Mouse (Mus musculus) hindbrain, embryonic 16.5 days (tissue): ENCODE data around the gene Muc1. TPM values are rescaled to one million over a fixed set of nuclear protein-coding genes. Genes with fewer than 3 reads are reported as not detected.

Source experiments
- ATAC-seq: fragments of 200-750 bp; cut with Nextera tagmentation; 2 replicates; pipeline ENCODE4 v1.8.0; 2017; ENCODE audit warnings: moderate TSS enrichment, moderate library complexity
- H3K27ac ChIP-seq: fragments of 300-500 bp; sonication (generic); 2 replicates; pipeline ENCODE4 v1.5.1; 2014; ENCODE audit warnings: low read depth, mild to moderate bottlenecking, control low read depth, low read length, moderate library complexity
- H3K27me3 ChIP-seq: fragments of 300-500 bp; sonication (generic); replicated peaks from 2 replicates; pipeline ENCODE4 v1.6.1; 2014; ENCODE audit warnings: low read length; ENCODE audit not compliant: control insufficient read depth, insufficient read depth
- H3K36me3 ChIP-seq: fragments of 300-500 bp; sonication (generic); 2 replicates; pipeline ENCODE4 v1.6.1; 2014; ENCODE audit warnings: mild to moderate bottlenecking, low read length, moderate library complexity, mixed read lengths; ENCODE audit not compliant: control insufficient read depth, insufficient read depth
- H3K4me1 ChIP-seq: fragments of 300-500 bp; sonication (generic); 2 replicates; pipeline ENCODE4 v1.6.1; 2014; ENCODE audit warnings: low read depth, low read length; ENCODE audit not compliant: control insufficient read depth, insufficient read depth
- H3K4me2 ChIP-seq: fragments of 300-500 bp; sonication (generic); 2 replicates; pipeline ENCODE4 v1.6.1; 2014; ENCODE audit warnings: mild to moderate bottlenecking, low read length, control low read depth, moderate library complexity
- H3K4me3 ChIP-seq: fragments of 300-500 bp; sonication (generic); 2 replicates; pipeline ENCODE4 v1.5.1; 2014; ENCODE audit warnings: mild to moderate bottlenecking, low read length, control low read depth, moderate library complexity
- H3K9ac ChIP-seq: fragments of 300-500 bp; sonication (generic); 2 replicates; pipeline ENCODE4 v1.6.1; 2014; ENCODE audit warnings: low read depth, mild to moderate bottlenecking, control low read depth, low read length, moderate library complexity
- H3K9me3 ChIP-seq: fragments of 300-500 bp; sonication (generic); 2 replicates; pipeline ENCODE4 v1.6.1; 2014; ENCODE audit warnings: mild to moderate bottlenecking, low read length, moderate library complexity; ENCODE audit not compliant: control insufficient read depth
- WGBS: fragments of 180-500 bp; shearing (Covaris S2); extraction: QIAGEN DNeasy Blood & Tissue Kit; methylation state at CpG from one replicate; pipeline ENCODE4 v1.1.7; 2014; 5-methylcytosine and 5-hydroxymethylcytosine counted together
- polyA plus RNA-seq: library from polyadenylated mRNA; unstranded; fragments of >200 nt; fragmentation: Nextera tagmentation; extraction: Ambion mirVana; gene quantifications from 2 replicates; pipeline ENCODE4 v1.2.1, GENCODE M21; 2015

Gene Muc1
- polyA plus RNA-seq, 1 experiment from 2014 or later = 0.90 TPM

GRCm38 (mm10) chr3:89206695-89207094 is 22.2 kb upstream of the Muc1 start:
- Histone ChIP-seq H3K36me3 (peaks cover 38% of the 10 kb centered on the region), H3K4me3 (no peak overlapping the region), H3K4me2 (no peak overlapping the region), H3K9ac (no peak overlapping the region), H3K9me3 (no peaks in the 10 kb centered on the region), H3K4me1 (peaks cover 5% of the 10 kb centered on the region), H3K27me3 (no peaks in the 10 kb centered on the region), H3K27ac (no peak overlapping the region)
- 96% methylated on average over 2 of the region's 2 CpGs for WGBS
- no peak for ATAC-seq

- Histone ChIP-seq H3K27ac (no peak overlapping the region), H3K9me3 (no peaks in the 10 kb centered on the region), H3K4me1 (peaks cover 12% of the 10 kb centered on the region), H3K36me3 (peaks cover 38% of the 10 kb centered on the region), H3K4me2 (no peak overlapping the region), H3K9ac (no peak overlapping the region), H3K27me3 (no peaks in the 10 kb centered on the region), H3K4me3 (no peak overlapping the region)
- ATAC-seq = no peak
- WGBS = 89% methylated on average over 13 of the region's 13 CpGs
Observed at GRCm38 (mm10) chr3:89208075-89208657, 20.7 kb upstream of the Muc1 start.

GRCm38 (mm10) chr3:89208736-89209135 is 20.1 kb upstream of the Muc1 start:
- peaks cover 38% of the 10 kb centered on the region for H3K36me3 ChIP-seq
- H3K9me3 ChIP-seq = no peaks in the 10 kb centered on the region

GRCm38 (mm10) chr3:89209731-89210130 is 19.1 kb upstream of the Muc1 start:
- peaks cover 38% of the 10 kb centered on the region for H3K36me3 ChIP-seq
- peaks cover 10% of the 10 kb centered on the region for H3K4me1 ChIP-seq
- H3K27ac ChIP-seq = no peak overlapping the region
- H3K27me3 ChIP-seq = no peaks in the 10 kb centered on the region
- no peak overlapping the region for H3K9ac ChIP-seq
- no peak overlapping the region for H3K4me2 ChIP-seq
- H3K9me3 ChIP-seq = no peaks in the 10 kb centered on the region
- no peak overlapping the region for H3K4me3 ChIP-seq
- WGBS = 92% methylated on average over 7 of the region's 7 CpGs
- ATAC-seq = no peak

More at GRCm38 (mm10) chr3:89208736-89209135, 20.1 kb upstream of the Muc1 start:
- Histone ChIP-seq H3K9ac (no peak overlapping the region), H3K27me3 (no peaks in the 10 kb centered on the region), H3K4me1 (peaks cover 9% of the 10 kb centered on the region), H3K4me3 (no peak overlapping the region), H3K4me2 (no peak overlapping the region), H3K27ac (no peak overlapping the region)
- no peak for ATAC-seq
- WGBS = 89% methylated on average over 6 of the region's 6 CpGs

GRCm38 (mm10) chr3:89210162-89210561 is 18.7 kb upstream of the Muc1 start:
- WGBS = 80% methylated on average over 13 of the region's 13 CpGs
- peaks cover 38% of the 10 kb centered on the region for H3K36me3 ChIP-seq
- no peak for ATAC-seq
- no peaks in the 10 kb centered on the region for H3K27me3 ChIP-seq
- H3K9me3 ChIP-seq = no peaks in the 10 kb centered on the region
- H3K9ac ChIP-seq = no peak overlapping the region
- no peak overlapping the region for H3K4me2 ChIP-seq
- no peak overlapping the region for H3K27ac ChIP-seq
- no peak overlapping the region for H3K4me3 ChIP-seq
- peaks cover 14% of the 10 kb centered on the region for H3K4me1 ChIP-seq

GRCm38 (mm10) chr3:89210731-89211130 is 18.1 kb upstream of the Muc1 start:
- 71% methylated on average over 7 of the region's 7 CpGs for WGBS
- no peak for ATAC-seq
- H3K9me3 ChIP-seq = no peaks in the 10 kb centered on the region
- H3K27ac ChIP-seq = no peak overlapping the region
- no peak overlapping the region for H3K4me2 ChIP-seq
- no peaks in the 10 kb centered on the region for H3K27me3 ChIP-seq
- peaks cover 37% of the 10 kb centered on the region for H3K36me3 ChIP-seq
- no peak overlapping the region for H3K9ac ChIP-seq
- H3K4me1 ChIP-seq = peaks cover 20% of the 10 kb centered on the region
- no peak overlapping the region for H3K4me3 ChIP-seq

GRCm38 (mm10) chr3:89213803-89214530 is 14.9 kb upstream of the Muc1 start:
- peak overlapping the region; percentile 89 for H3K4me3 ChIP-seq
- ATAC-seq = peak; percentile 90
- H3K27ac ChIP-seq = peak overlapping the region; percentile 99
- H3K9ac ChIP-seq = peak overlapping the region; percentile 86
- peaks cover 11% of the 10 kb centered on the region for H3K36me3 ChIP-seq
- H3K4me1 ChIP-seq = peaks cover 25% of the 10 kb centered on the region
- peak overlapping the region; percentile 60 for H3K4me2 ChIP-seq
- no peaks in the 10 kb centered on the region for H3K9me3 ChIP-seq
- H3K27me3 ChIP-seq = no peaks in the 10 kb centered on the region
- under 1% methylated on average over 64 of the region's 69 CpGs for WGBS

- H3K9me3 ChIP-seq = no peaks in the 10 kb centered on the region
- H3K27me3 ChIP-seq = no peaks in the 10 kb centered on the region
- H3K4me1 ChIP-seq = peaks cover 25% of the 10 kb centered on the region
- H3K36me3 ChIP-seq = peaks cover 3% of the 10 kb centered on the region; the same call in 1 of the 2 replicates
- H3K4me2 ChIP-seq = peak within 1 kb of the TSS; percentile 60
- H3K4me3 ChIP-seq = peak within 1 kb of the TSS; percentile 89
- 1% methylated on average over 17 of the region's 19 CpGs for WGBS
- H3K9ac ChIP-seq = peak within 1 kb of the TSS; percentile 86
- H3K27ac ChIP-seq = peak within 1 kb of the TSS; percentile 99
- no peak; the same call in 1 of the 2 replicates for ATAC-seq
Observed at GRCm38 (mm10) chr3:89214681-89215411, 14.0 kb upstream of the Muc1 start, which contains the start of gene Thbs3. Thbs3 (plus strand) TSS chr3:89215180.

GRCm38 (mm10) chr3:89215853-89216252 is 13.0 kb upstream of the Muc1 start:
- 0% methylated on average over 6 of the region's 6 CpGs for WGBS

More at GRCm38 (mm10) chr3:89215853-89216252, 13.0 kb upstream of the Muc1 start:
- Histone ChIP-seq H3K9me3 (no peaks in the 10 kb centered on the region), H3K27ac (peak overlapping the region; percentile 99), H3K4me3 (peak overlapping the region; percentile 89), H3K36me3 (no peaks in the 10 kb centered on the region), H3K4me1 (peaks cover 25% of the 10 kb centered on the region), H3K27me3 (no peaks in the 10 kb centered on the region), H3K9ac (peak overlapping the region; percentile 68), H3K4me2 (peak overlapping the region; percentile 60)
- ATAC-seq = peak; percentile 53
